Comparison of ENCODE assay signal across 24 mouse cellular contexts in genomic region chr13:59850373-59850772, GRCm38 (mm10). TPM values are rescaled to one million over a fixed set of nuclear protein-coding genes. Genes with fewer than 3 reads are reported as not detected.
DNase-seq lines count a peak whose midpoint lies in the region; ATAC-seq and TF ChIP-seq lines count a peak whose summit lies in the region.
"Had no signal": no experiment of that assay in that cellular context is flagged by ENCODE, and none has a peak within 500 bp of the region (broad histone marks: within the 10 kb centered on the region; RNA-seq: fewer than 3 reads in every experiment).

No protein-coding gene starts in this region.

- H3K9ac ChIP-seq in heart, embryonic 14.5 days (ENCODE audit: low read length): no peak overlapping the region
- no peak overlapping the region for H3K9ac ChIP-seq in liver, embryonic 11.5 days (ENCODE audit: low read depth, low read length)
- H3K9ac ChIP-seq: forebrain, embryonic 12.5 days; intestine, embryonic 15.5 days had no signal

- peaks cover 7 to 12% of the 10 kb centered on the region in 2 experiments for H3K4me1 ChIP-seq in heart, embryonic 14.5 days (ENCODE audit: control insufficient read depth in 2 of 2, insufficient read depth in 2 of 2, low read length in 2 of 2)
- no peaks in the 10 kb centered on the region; the same call in 1 of the 2 replicates for H3K4me1 ChIP-seq in liver, embryonic 11.5 days (replicated peaks; ENCODE audit: control insufficient read depth, insufficient read depth, low read length)
- no peaks in the 10 kb centered on the region; the same call in 1 of the 2 replicates for H3K4me1 ChIP-seq in embryonic fibroblast, embryonic 13.5 days (ENCODE audit: control insufficient read depth, insufficient read depth, low read length)
- H3K4me1 ChIP-seq: forebrain, embryonic 12.5 days; hindbrain, embryonic 10.5 days had no signal

- no peaks in the 10 kb centered on the region for H3K9me3 ChIP-seq in heart, embryonic 14.5 days (ENCODE audit: control insufficient read depth, low read length)
- H3K9me3 ChIP-seq in liver, embryonic 11.5 days (ENCODE audit: control insufficient read depth, low read length): no peaks in the 10 kb centered on the region
- H3K9me3 ChIP-seq: forebrain, embryonic 12.5 days; hindbrain, embryonic 10.5 days; intestine, embryonic 15.5 days had no signal

- peak overlapping the region; percentile 12 to 40; a peak in 3 of 4 replicates for H3K27ac ChIP-seq in heart, embryonic 14.5 days (replicated peaks in 1 of 2; ENCODE audit: control insufficient read depth in 1 of 2, insufficient read depth in 1 of 2, low read depth in 2 of 2, low read length in 2 of 2)
- H3K27ac ChIP-seq in liver, embryonic 11.5 days (ENCODE audit: low read depth, low read length): no peak overlapping the region
- H3K27ac ChIP-seq in embryonic fibroblast, embryonic 13.5 days (ENCODE audit: insufficient read depth, low read length): 0 out of 2 replicates have a peak overlapping the region, but pooled peaks have one; percentile 23
- H3K27ac ChIP-seq: forebrain, embryonic 12.5 days; hindbrain, embryonic 10.5 days; intestine, embryonic 15.5 days; layer of hippocampus, adult 2 months had no signal

- no peak overlapping the region for H3K4me3 ChIP-seq in heart, embryonic 14.5 days (ENCODE audit: control insufficient read depth in 1 of 2, insufficient read depth in 1 of 2, low read depth in 1 of 2, low read length in 2 of 2)
- H3K4me3 ChIP-seq in liver, embryonic 11.5 days (ENCODE audit: low read depth, low read length): no peak overlapping the region
- no peak overlapping the region for H3K4me3 ChIP-seq in embryonic fibroblast, embryonic 13.5 days (ENCODE audit: insufficient read depth, low read length)
- H3K4me3 ChIP-seq: erythroblast, embryonic 14.5 days; forebrain, embryonic 12.5 days; hindbrain, embryonic 10.5 days; intestine, embryonic 15.5 days; layer of hippocampus, adult 2 months had no signal

- no peak for TF ChIP-seq POLR2A in embryonic fibroblast, embryonic 13.5 days (IDR thresholded peaks at IDR 0.05; ENCODE audit: low read depth, low read length)

- no peaks in the 10 kb centered on the region for H3K36me3 ChIP-seq in heart, embryonic 14.5 days (ENCODE audit: control insufficient read depth, insufficient read depth, low read length)
- no peaks in the 10 kb centered on the region for H3K36me3 ChIP-seq in liver, embryonic 11.5 days (ENCODE audit: control insufficient read depth, insufficient read depth, low read length)
- H3K36me3 ChIP-seq: forebrain, embryonic 12.5 days; hindbrain, embryonic 10.5 days; intestine, embryonic 15.5 days had no signal

- 34% methylated on average over 10 of the region's 10 CpGs for WGBS in heart, embryonic 14.5 days
- WGBS in liver, embryonic 11.5 days: 69% methylated on average over 10 of the region's 10 CpGs

- TF ChIP-seq CTCF in embryonic fibroblast, embryonic 13.5 days (IDR thresholded peaks at IDR 0.05; ENCODE audit: borderline replicate concordance, insufficient read depth, low read length): no peak

- H3K4me2 ChIP-seq in heart, embryonic 14.5 days (ENCODE audit: low read length): 0 out of 2 replicates have a peak overlapping the region, but pooled peaks have one; percentile 21
- no peak overlapping the region for H3K4me2 ChIP-seq in liver, embryonic 11.5 days
- H3K4me2 ChIP-seq: forebrain, embryonic 12.5 days; intestine, embryonic 15.5 days had no signal

- peaks cover 2% of the 10 kb centered on the region for H3K27me3 ChIP-seq in heart, embryonic 14.5 days (ENCODE audit: control insufficient read depth, insufficient read depth, low read length)
- no peaks in the 10 kb centered on the region for H3K27me3 ChIP-seq in liver, embryonic 11.5 days (replicated peaks; ENCODE audit: control insufficient read depth, insufficient read depth, low read length)
- H3K27me3 ChIP-seq: forebrain, embryonic 12.5 days; intestine, embryonic 15.5 days had no signal

- no peak for DNase-seq in heart, adult 9 months (ENCODE audit: low spot score in 2 of 2)
- DNase-seq in liver, embryonic 11.5 days (ENCODE audit: low spot score): peak; percentile 22
- no peak for DNase-seq in liver
- DNase-seq in cerebellum, postnatal 4 days (ENCODE audit: low spot score in 2 of 2): no peak
- DNase-seq: adrenal gland, adult 8-10 months; cerebellum, adult 18-20 months; cerebellum, postnatal 14 days; kidney, adult 8-10 months; kidney, postnatal 25 days; lung, postnatal 4 days; right cerebral cortex, adult 18-20 months; right cerebral cortex, postnatal 4 days; thymus, adult 2 months; thymus, postnatal 4 days had no signal

- ATAC-seq in heart, embryonic 14.5 days (ENCODE audit: insufficient number of reproducible peaks, insufficient read depth, low FRiP score, low read depth): 0 out of 2 replicates have a peak, but pooled peaks have one; percentile 39
- ATAC-seq in liver, embryonic 11.5 days (replicated peaks; ENCODE audit: low FRiP score): no peak
- ATAC-seq in megakaryocyte progenitor cell, adult 5-6 weeks (replicated peaks; ENCODE audit: poor library complexity): no peak
- ATAC-seq: activated CD4-positive, CD25-positive, alpha-beta regulatory T cell, adult 4 months; hindbrain, embryonic 16.5 days; intestine, embryonic 15.5 days had no signal

RNA-seq across cellular contexts. Expression of gene Tut7, which starts 27.4 kb away (rescaled TPM):
- polyA plus RNA-seq in heart, embryonic 14.5 days (2014; fragmentation: Nextera tagmentation; extraction: Ambion mirVana): 35.0 and 35.1 TPM in 2 replicates
- polyA plus RNA-seq in liver, embryonic 11.5 days (2014; fragmentation: Nextera tagmentation; extraction: Ambion mirVana): 68.2 and 69.5 TPM in 2 replicates
- polyA plus RNA-seq in embryonic fibroblast, embryonic 13.5 days (2011; ENCODE audit: insufficient read length, low read depth, missing spikeins): 102 and 113 TPM in 2 replicates
- total RNA-seq in megakaryocyte progenitor cell, adult 5-6 weeks (2015): 55.9 and 65.0 TPM in 2 replicates
- 73.9 and 127 TPM in 2 replicates for total RNA-seq in megakaryocyte progenitor cell, adult 5-6 weeks (2017)
